Comparison of ENCODE assay signal across 8 mouse cellular contexts in the genomic region with DNA sequence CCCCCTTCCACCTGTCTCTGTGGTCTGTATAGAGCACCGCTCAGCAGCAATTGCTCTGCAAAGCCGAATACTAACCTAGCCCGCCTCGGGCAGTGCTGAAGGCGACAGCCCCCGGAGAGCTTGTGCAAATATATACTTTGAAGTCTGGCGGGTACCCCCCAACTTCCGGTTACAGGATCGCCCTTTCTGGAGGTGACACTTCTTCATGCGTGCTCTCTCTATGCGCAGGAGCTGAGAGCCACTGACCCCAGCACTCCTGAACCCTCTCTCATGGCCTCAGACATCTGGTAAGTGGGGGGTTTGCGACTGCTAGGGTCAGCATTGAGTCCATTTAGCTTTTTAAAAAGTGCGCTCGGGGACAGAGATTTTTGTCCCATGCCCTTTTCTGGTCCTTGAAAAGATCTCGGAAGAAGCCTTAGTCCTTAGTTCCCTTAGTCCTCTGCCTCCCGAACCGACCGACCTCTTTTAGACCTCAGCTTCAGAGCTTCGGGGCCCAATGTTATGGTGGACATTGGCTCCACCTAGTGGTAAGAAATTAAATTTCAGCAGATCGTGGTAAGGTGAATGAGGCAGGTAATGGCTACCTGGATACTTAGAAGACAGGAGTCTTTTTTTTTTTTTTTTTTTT. TPM values are rescaled to one million over a fixed set of nuclear protein-coding genes. Genes with fewer than 3 reads are reported as not detected.
A peak's percentile ranks its signal among the peaks of the same experiment; 100 is the strongest.
DNase-seq lines count a peak whose midpoint lies in the region; ATAC-seq lines count a peak whose summit lies in the region.
"Had no signal": no experiment of that assay in that cellular context is flagged by ENCODE, and none has a peak within 500 bp of the region (broad histone marks: within the 10 kb centered on the region; RNA-seq: fewer than 3 reads in every experiment).

No protein-coding gene starts in this region.

- under 1% methylated on average over 20 of the region's 20 CpGs for WGBS in forebrain, embryonic 13.5 days
- WGBS in hindbrain, embryonic 15.5 days: 1% methylated on average over 20 of the region's 20 CpGs

- no peaks in the 10 kb centered on the region for H3K9me3 ChIP-seq in forebrain, embryonic 13.5 days (replicated peaks)
- no peaks in the 10 kb centered on the region for H3K9me3 ChIP-seq in hindbrain, embryonic 15.5 days

- H3K36me3 ChIP-seq in forebrain, embryonic 13.5 days (ENCODE audit: poor library complexity, severe bottlenecking): no peaks in the 10 kb centered on the region
- H3K36me3 ChIP-seq in hindbrain, embryonic 15.5 days: no peaks in the 10 kb centered on the region

- peak; percentile 89 for ATAC-seq in forebrain, embryonic 13.5 days
- ATAC-seq in hindbrain, embryonic 15.5 days (ENCODE audit: low FRiP score, low read depth): peak; percentile 75

- H3K9ac ChIP-seq in forebrain, embryonic 13.5 days: peak overlapping the region; percentile 45
- H3K9ac ChIP-seq in hindbrain, embryonic 15.5 days: peak overlapping the region; percentile 43

- H3K4me2 ChIP-seq in forebrain, embryonic 13.5 days: peak overlapping the region; percentile 61
- peak overlapping the region; percentile 75 for H3K4me2 ChIP-seq in hindbrain, embryonic 15.5 days

- H3K4me3 ChIP-seq in forebrain, embryonic 13.5 days: peak overlapping the region; percentile 27
- peak overlapping the region; percentile 42 for H3K4me3 ChIP-seq in hindbrain, embryonic 15.5 days

- H3K4me1 ChIP-seq in forebrain, embryonic 13.5 days: peaks cover 14% of the 10 kb centered on the region
- H3K4me1 ChIP-seq in hindbrain, embryonic 15.5 days (replicated peaks): peaks cover 13% of the 10 kb centered on the region

- no peak overlapping the region for H3K27ac ChIP-seq in forebrain, embryonic 13.5 days
- 0 out of 2 replicates have a peak overlapping the region, but pooled peaks have one; percentile 55 for H3K27ac ChIP-seq in hindbrain, embryonic 15.5 days (replicated peaks)
- H3K27ac ChIP-seq: macrophage had no signal

- DNase-seq in MEL-GATA-1-ER (ENCODE audit: extremely low read depth, low read depth): peak; percentile 42
- peak; percentile 49 for DNase-seq in c-Kit-positive CD71-positive TER-119-positive erythroid progenitor cells, embryonic 14.5 days (ENCODE audit: low spot score)
- DNase-seq in left cerebral cortex, adult 18-20 months (ENCODE audit: low spot score in 2 of 2): peak; percentile 52 to 59
- DNase-seq in lung, postnatal 36 days: peak; percentile 87
- peak; percentile 55 to 71 for DNase-seq in right cerebral cortex, adult 2 months (ENCODE audit: low spot score in 2 of 2)

- H3K27me3 ChIP-seq in forebrain, embryonic 13.5 days: peaks cover 37% of the 10 kb centered on the region
- peaks cover 12% of the 10 kb centered on the region; the same call in 1 of the 2 replicates for H3K27me3 ChIP-seq in hindbrain, embryonic 15.5 days

RNA-seq across cellular contexts. Expression of gene Cyp11a1, which starts 8.1 kb away (rescaled TPM):
- 0.23 and 0.65 TPM in 2 replicates for polyA plus RNA-seq in forebrain, embryonic 13.5 days (2015; fragmentation: Nextera tagmentation; extraction: Ambion mirVana)
- polyA plus RNA-seq in hindbrain, embryonic 15.5 days (2015; fragmentation: Nextera tagmentation; extraction: Ambion mirVana): 1.4 and 2.3 TPM in 2 replicates
- total RNA-seq in left cerebral cortex, adult 18-20 months (2021): 1 to 10 TPM; 1.8 to 2.7 TPM
- polyA plus RNA-seq: macrophage had no signal

RNA-seq across cellular contexts. Expression of gene Sema7a, which starts 58.2 kb away (rescaled TPM):
- 1.1 and 2.2 TPM in 2 replicates for polyA plus RNA-seq in forebrain, embryonic 13.5 days (2015; fragmentation: Nextera tagmentation; extraction: Ambion mirVana)
- 2.5 and 3.7 TPM in 2 replicates for polyA plus RNA-seq in hindbrain, embryonic 15.5 days (2015; fragmentation: Nextera tagmentation; extraction: Ambion mirVana)
- total RNA-seq in left cerebral cortex, adult 18-20 months (2021): 100 to 1,000 TPM; 135 to 160 TPM
